10 mouse cellular contexts compared by ENCODE assay signal in genomic region chr1:162242980-162243650, GRCm38 (mm10).
A peak's percentile ranks its signal among the peaks of the same experiment; 100 is the strongest.
DNase-seq lines count a peak whose midpoint lies in the region; ATAC-seq and TF ChIP-seq lines count a peak whose summit lies in the region.
"Had no signal": no experiment of that assay in that cellular context is flagged by ENCODE, and none has a peak within 500 bp of the region (broad histone marks: within the 10 kb centered on the region; RNA-seq: fewer than 3 reads in every experiment).

No protein-coding gene starts in this region.

- H3K36me3 ChIP-seq in liver, embryonic 11.5 days (ENCODE audit: control insufficient read depth, insufficient read depth, low read length) = no peaks in the 10 kb centered on the region
- H3K36me3 ChIP-seq in liver, postnatal 0 days (replicated peaks; ENCODE audit: insufficient read depth, low read length) = no peaks in the 10 kb centered on the region
- H3K36me3 ChIP-seq in embryonic facial prominence, embryonic 11.5 days (replicated peaks; ENCODE audit: control insufficient read depth, insufficient read depth, low read depth, low read length) = no peaks in the 10 kb centered on the region
- H3K36me3 ChIP-seq in limb, embryonic 13.5 days = no peaks in the 10 kb centered on the region
- H3K36me3 ChIP-seq: hindbrain, embryonic 13.5 days; neural tube, embryonic 12.5 days had no signal

- peak; percentile 23; the same call in 1 of the 2 replicates for ATAC-seq in liver, embryonic 11.5 days (replicated peaks; ENCODE audit: low FRiP score)
- ATAC-seq in liver, postnatal 0 days = no peak
- peak; percentile 62 for ATAC-seq in embryonic facial prominence, embryonic 11.5 days (replicated peaks; ENCODE audit: insufficient number of reproducible peaks, low FRiP score, low TSS enrichment, low read depth)
- peak; percentile 77 for ATAC-seq in limb, embryonic 13.5 days (ENCODE audit: low FRiP score, low read depth)

- 56% methylated on average over 7 of the region's 7 CpGs for WGBS in liver, embryonic 11.5 days
- 73% methylated on average over 7 of the region's 7 CpGs for WGBS in liver, postnatal 0 days (ENCODE audit: insufficient replicate concordance)
- WGBS in embryonic facial prominence, embryonic 11.5 days = 68% methylated on average over 7 of the region's 7 CpGs
- 27% methylated on average over 7 of the region's 7 CpGs for WGBS in limb, embryonic 13.5 days

- no peak overlapping the region for H3K4me3 ChIP-seq in liver, embryonic 11.5 days (ENCODE audit: low read depth, low read length)
- no peak overlapping the region for H3K4me3 ChIP-seq in liver, postnatal 0 days (ENCODE audit: low read depth, low read length)
- no peak overlapping the region for H3K4me3 ChIP-seq in embryonic facial prominence, embryonic 11.5 days (ENCODE audit: low read depth, low read length)
- H3K4me3 ChIP-seq in limb, embryonic 13.5 days = no peak overlapping the region
- H3K4me3 ChIP-seq: hindbrain, embryonic 13.5 days; neural tube, embryonic 12.5 days had no signal

- H3K27ac ChIP-seq in liver, embryonic 11.5 days (ENCODE audit: low read depth, low read length) = no peak overlapping the region
- H3K27ac ChIP-seq in liver, postnatal 0 days (ENCODE audit: low read depth) = no peak overlapping the region
- H3K27ac ChIP-seq in embryonic facial prominence, embryonic 11.5 days (replicated peaks; ENCODE audit: low read depth, low read length) = no peak overlapping the region
- H3K27ac ChIP-seq in limb, embryonic 13.5 days = peak overlapping the region; percentile 83
- H3K27ac ChIP-seq: hindbrain, embryonic 13.5 days; neural tube, embryonic 12.5 days had no signal

- no peak overlapping the region for H3K4me2 ChIP-seq in liver, embryonic 11.5 days
- H3K4me2 ChIP-seq in liver, postnatal 0 days (ENCODE audit: low read depth, low read length) = no peak overlapping the region
- H3K4me2 ChIP-seq in embryonic facial prominence, embryonic 11.5 days (ENCODE audit: low read depth, low read length) = no peak overlapping the region
- H3K4me2 ChIP-seq in limb, embryonic 13.5 days (replicated peaks) = no peak overlapping the region
- H3K4me2 ChIP-seq: hindbrain, embryonic 13.5 days; neural tube, embryonic 12.5 days had no signal

- H3K27me3 ChIP-seq in liver, embryonic 11.5 days (replicated peaks; ENCODE audit: control insufficient read depth, insufficient read depth, low read length) = no peaks in the 10 kb centered on the region
- no peaks in the 10 kb centered on the region for H3K27me3 ChIP-seq in liver, postnatal 0 days (ENCODE audit: insufficient read depth, low read length)
- H3K27me3 ChIP-seq in embryonic facial prominence, embryonic 11.5 days (ENCODE audit: control insufficient read depth, insufficient read depth, low read length) = no peaks in the 10 kb centered on the region
- no peaks in the 10 kb centered on the region for H3K27me3 ChIP-seq in limb, embryonic 13.5 days
- H3K27me3 ChIP-seq: hindbrain, embryonic 13.5 days; neural tube, embryonic 12.5 days had no signal

- H3K9ac ChIP-seq in liver, embryonic 11.5 days (ENCODE audit: low read depth, low read length) = no peak overlapping the region
- no peak overlapping the region for H3K9ac ChIP-seq in liver, postnatal 0 days (replicated peaks)
- H3K9ac ChIP-seq in embryonic facial prominence, embryonic 11.5 days (replicated peaks; ENCODE audit: low read length) = no peak overlapping the region
- H3K9ac ChIP-seq in limb, embryonic 13.5 days = no peak overlapping the region
- H3K9ac ChIP-seq: hindbrain, embryonic 13.5 days; neural tube, embryonic 12.5 days had no signal

- TF ChIP-seq EP300 in liver, postnatal 0 days (IDR thresholded peaks at IDR 0.05; ENCODE audit: low read depth) = no peak

- peak; percentile 30 for DNase-seq in embryo, embryonic 10.5 days (ENCODE audit: low spot score)
- DNase-seq in embryo, embryonic 9.5 days (ENCODE audit: extremely low spot score) = no peak
- no peak for DNase-seq in liver, embryonic 11.5 days (ENCODE audit: low spot score)
- DNase-seq in liver, postnatal 0 days = no peak
- DNase-seq in embryonic facial prominence, embryonic 11.5 days (ENCODE audit: low spot score) = peak; percentile 48
- DNase-seq in c-Kit-positive CD71-positive TER-119-positive erythroid progenitor cells, embryonic 14.5 days (ENCODE audit: low spot score) = no peak
- no peak for DNase-seq in right cerebral cortex, adult 2 months (ENCODE audit: low spot score in 2 of 2)

- no peaks in the 10 kb centered on the region for H3K9me3 ChIP-seq in liver, embryonic 11.5 days (ENCODE audit: control insufficient read depth, low read length)
- H3K9me3 ChIP-seq in liver, postnatal 0 days (ENCODE audit: low read length) = no peaks in the 10 kb centered on the region
- no peaks in the 10 kb centered on the region for H3K9me3 ChIP-seq in embryonic facial prominence, embryonic 11.5 days (replicated peaks; ENCODE audit: control insufficient read depth, low read length)
- no peaks in the 10 kb centered on the region for H3K9me3 ChIP-seq in limb, embryonic 13.5 days
- H3K9me3 ChIP-seq: hindbrain, embryonic 13.5 days; neural tube, embryonic 12.5 days had no signal

- no peak for TF ChIP-seq CTCF in liver, postnatal 0 days (IDR thresholded peaks at IDR 0.05; ENCODE audit: low read depth)

- H3K4me1 ChIP-seq in liver, embryonic 11.5 days (replicated peaks; ENCODE audit: control insufficient read depth, insufficient read depth, low read length) = no peaks in the 10 kb centered on the region
- no peaks in the 10 kb centered on the region for H3K4me1 ChIP-seq in liver, postnatal 0 days (ENCODE audit: insufficient read depth)
- peaks cover 3% of the 10 kb centered on the region; the same call in 1 of the 2 replicates for H3K4me1 ChIP-seq in embryonic facial prominence, embryonic 11.5 days (ENCODE audit: control insufficient read depth, insufficient read depth, low read length)
- H3K4me1 ChIP-seq in limb, embryonic 13.5 days = peaks cover 38% of the 10 kb centered on the region
- H3K4me1 ChIP-seq: hindbrain, embryonic 13.5 days; neural tube, embryonic 12.5 days had no signal

Comparison
In these comparisons a context has a peak if more than half of its experiments do, and no peak if none do; other contexts are left out.
1. DNase-seq: peak in embryo, embryonic 10.5 days (single experiment) and embryonic facial prominence, embryonic 11.5 days (single experiment); none in embryo, embryonic 9.5 days (single experiment), liver, embryonic 11.5 days (single experiment), liver, postnatal 0 days (single experiment), c-Kit-positive CD71-positive TER-119-positive erythroid progenitor cells, embryonic 14.5 days (single experiment) and right cerebral cortex, adult 2 months (0 of 2).